Mouse (Mus musculus): ENCODE results near the gene D630039A03Rik.

The D630039A03Rik gene

DNA sequence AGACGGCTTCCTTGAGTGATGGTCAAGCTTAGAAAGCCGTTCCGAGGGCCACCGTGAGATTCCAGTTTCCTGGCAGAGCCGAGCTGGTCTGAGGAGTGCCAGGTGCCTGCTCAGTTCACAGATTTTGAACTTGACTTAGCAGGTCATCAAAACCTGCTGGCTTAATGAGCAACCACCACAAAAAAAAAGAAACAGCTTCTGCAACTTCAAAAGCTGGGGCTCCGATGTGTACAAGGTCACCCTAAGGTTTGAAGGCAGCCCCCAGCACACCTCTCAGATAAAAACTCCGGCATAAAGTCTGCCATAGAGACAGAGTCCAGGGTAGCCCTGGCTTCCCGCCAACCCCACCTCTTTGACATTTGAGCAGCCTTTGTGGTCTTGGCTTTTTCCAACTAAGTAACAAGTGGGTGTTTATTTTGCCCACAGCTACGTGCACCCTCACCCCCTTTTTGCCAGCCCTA, at the start of gene D630039A03Rik:
D630039A03Rik (minus strand) TSS at position 97 of the 461 bp plus-strand sequence.
- DNase-seq (ENCODE audit: low read depth, low spot score) = no peak

DNA sequence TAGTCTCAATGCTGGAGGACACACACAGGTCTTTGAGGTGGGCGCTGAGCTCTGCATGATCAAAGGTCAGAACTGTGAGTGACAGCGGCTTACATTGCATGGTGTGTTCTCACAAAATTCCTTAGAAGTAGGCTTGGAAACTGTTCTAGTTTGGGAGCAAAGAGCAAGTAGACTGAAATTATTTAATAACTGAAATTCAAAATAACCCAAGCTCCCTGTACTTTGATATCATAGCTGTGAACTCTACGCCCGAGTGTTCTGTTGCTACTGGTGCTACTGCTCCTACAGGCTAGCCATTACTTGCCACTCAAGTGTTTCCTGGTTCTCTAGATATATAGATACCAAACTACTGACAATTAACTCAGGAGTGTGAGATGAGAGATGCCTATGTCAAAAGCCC, 49.4 kb upstream of the D630039A03Rik start:
- DNase-seq (ENCODE audit: low read depth, low spot score) = no peak

DNA sequence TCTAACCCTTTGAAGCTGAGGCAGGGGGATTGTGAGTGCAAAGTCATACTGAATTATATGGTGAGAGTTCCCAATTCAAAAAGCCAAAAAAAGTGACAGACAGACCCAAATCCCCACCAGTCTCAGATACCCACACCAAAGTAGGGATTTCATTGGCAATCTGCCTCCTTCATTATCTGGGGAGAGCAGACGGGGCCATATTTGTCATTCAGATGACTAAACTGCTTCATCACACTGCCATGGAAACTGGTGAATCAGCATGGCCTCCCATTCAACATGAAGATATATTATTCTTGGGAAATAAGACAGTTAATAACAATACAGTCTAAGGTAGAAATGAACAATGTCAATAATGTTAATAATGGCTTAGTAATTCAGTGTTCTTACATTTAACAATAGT, 48.0 kb upstream of the D630039A03Rik start:
- no peak for DNase-seq (ENCODE audit: low read depth, low spot score)

DNA sequence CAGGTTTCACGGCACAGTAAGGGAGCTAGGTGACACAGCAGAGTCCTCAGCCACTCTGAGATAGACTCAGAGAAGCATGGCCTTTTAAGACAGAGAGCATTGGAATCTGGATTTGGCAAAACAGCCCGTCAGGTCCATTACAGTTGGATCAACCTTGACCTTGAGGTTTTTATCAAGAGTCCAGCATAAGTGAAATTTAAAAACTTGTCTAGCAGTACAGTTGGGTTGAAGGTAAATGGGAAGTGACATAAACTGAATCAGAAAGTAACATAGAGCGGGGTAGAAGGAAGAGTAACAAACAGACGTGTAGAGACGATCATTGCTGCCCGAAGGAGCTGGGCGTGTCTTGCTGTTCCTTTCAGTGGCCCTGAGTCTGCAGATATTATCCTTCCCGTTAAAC, 43.0 kb upstream of the D630039A03Rik start:
- no peak for DNase-seq (ENCODE audit: low read depth, low spot score)

DNA sequence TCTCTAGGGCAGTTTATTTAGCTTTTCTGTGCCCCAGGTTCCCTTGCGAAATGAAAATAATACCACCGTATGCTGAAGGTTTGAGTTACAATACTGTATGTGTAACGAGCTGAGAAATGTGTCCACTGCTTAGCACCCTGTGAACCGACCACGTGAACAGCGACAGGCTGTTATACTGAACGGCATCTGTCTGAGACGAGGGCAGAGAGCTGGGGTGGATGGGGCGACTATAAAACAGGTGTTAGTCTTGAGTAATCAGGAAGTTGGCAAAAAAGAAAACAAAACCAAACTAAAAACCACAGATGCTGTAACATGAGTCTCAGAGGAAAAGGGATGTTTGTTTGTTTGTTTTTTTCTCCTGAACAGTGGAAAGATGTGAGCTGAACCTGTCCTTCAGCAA, 42.0 kb upstream of the D630039A03Rik start:
- DNase-seq (ENCODE audit: low read depth, low spot score) = no peak

DNA sequence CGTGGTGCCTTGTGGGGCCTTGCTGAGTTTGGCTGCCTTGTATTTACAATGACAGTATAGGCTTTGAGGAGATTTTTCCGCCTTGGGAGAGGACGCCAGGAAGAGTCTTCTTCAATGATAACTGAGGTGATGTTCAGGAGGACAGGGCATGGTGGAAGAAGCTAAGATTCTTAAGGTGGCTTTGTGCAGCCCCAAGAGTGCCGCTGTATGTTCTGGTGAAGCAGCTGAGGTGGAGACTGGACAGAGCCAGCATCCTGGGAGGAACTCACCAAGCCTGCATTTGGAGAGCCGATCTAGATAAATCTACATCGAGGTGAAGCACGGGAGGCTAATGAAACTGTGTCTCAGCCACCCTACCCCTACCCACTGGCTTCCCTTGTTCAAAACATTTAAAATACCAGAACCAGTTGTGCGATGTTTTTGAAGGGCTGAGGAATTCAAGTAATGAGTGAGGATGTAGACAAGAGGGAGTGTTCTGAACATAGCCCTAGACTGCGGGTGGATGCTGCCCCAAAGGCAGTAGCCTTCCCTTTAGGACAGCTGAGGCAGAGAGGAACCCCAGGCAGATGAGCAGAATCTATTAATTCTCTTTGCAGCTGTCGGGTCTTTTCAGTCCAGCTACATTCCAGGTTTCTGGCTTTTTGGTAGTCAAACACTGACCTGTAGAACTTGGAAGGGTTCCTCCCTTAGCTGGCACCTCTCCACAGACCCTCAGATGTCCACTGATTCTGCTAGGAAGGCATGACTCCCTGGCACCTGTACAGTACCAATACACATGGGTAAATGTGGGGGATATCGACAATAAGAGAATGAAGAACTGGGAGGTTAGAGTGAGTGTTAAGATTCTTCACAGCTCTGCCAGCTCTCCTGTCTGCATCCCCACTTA, 41.3 kb upstream of the D630039A03Rik start:
- no peak for DNase-seq (ENCODE audit: low read depth, low spot score)

DNA sequence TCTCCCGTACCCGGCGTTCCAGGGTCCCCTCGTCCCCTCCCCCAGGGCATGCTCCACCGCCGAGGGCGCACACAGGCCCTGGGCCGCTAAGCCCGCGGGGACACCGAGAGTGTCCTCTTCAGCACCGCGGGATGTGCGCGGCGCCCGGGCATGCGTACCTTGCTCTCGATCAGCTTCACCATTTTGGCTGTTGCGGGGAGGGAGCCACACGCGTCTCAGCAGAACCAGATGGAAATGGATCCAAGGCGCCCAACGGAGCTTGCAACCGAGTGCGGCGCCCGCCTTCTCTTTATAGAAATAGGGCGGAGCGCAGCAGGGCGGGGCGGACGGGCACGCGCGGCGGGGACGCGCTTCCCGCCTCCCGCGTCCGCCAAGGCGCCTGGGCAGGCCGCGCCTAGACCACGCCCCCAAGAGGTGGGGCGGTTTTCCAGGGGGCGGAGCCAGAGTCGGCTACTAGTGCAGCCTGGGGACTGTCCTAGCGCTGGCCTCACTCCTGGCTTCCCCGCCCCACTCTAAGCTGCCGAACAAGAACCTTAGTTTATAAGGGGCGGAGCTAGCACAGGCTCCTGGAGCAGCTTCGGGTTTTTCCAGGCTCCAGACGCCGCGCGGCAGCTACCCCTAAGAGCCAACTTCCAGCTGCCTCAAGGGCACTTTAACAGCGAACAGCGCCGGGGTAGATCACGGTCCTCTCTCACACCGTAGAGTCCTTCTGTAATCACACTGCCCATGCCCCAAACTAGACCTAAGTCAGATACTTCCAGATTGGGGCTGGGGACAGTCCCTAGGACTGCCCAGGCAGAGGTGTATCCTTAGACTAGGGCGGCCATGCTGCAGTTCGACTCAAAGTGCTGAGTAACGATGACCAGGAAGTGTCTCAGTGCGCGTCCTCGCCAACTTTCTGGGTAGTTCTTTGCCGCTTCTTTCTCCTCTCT, 40.2 kb upstream of the D630039A03Rik start, which contains the start of gene Txn1:
Txn1 (minus strand) TSS at position 383 of the 932 bp plus-strand sequence.
- peak; percentile 93 for DNase-seq (ENCODE audit: low read depth, low spot score)

DNA sequence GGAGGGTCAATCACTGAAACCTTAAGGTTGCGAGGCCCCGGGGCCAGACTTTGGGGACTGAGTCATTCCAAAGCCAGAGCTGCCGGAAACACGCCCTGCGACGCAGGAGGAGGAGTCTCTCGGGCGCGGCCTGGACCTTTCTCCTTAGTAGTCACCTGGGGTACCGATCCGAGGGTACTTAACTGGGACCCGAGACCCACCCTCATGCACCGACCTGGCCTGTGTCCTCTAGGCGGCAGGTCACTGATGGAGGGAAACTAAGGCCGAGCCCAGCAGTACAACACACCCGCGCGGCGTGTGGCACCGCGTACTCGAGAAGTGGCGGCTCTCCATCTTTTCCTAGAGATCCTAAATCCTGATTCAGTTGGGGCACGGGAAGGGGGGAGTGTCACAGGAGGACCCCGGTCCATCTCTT, 39.5 kb upstream of the D630039A03Rik start:
- peak; percentile 32 for DNase-seq (ENCODE audit: low read depth, low spot score)

DNA sequence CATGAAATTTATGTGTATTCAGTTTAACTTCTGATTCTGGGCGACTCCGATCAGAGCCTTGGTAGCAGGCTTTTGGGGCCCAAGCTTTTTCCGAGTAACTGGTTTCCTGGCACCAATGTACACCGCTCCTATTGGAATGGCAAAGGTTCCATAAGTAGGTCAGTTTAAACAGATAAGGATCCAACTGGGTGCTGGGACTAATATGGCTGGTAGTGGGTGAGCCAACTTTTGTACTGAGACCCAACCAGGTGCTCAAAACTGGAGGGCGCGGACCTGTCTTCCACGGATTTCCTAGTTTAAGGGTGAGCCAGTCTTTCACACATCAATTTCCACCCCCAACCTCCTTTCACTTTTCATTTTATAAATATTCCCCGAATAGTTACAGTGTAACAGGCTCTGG, 38.9 kb upstream of the D630039A03Rik start:
- no peak for DNase-seq (ENCODE audit: low read depth, low spot score)

DNA sequence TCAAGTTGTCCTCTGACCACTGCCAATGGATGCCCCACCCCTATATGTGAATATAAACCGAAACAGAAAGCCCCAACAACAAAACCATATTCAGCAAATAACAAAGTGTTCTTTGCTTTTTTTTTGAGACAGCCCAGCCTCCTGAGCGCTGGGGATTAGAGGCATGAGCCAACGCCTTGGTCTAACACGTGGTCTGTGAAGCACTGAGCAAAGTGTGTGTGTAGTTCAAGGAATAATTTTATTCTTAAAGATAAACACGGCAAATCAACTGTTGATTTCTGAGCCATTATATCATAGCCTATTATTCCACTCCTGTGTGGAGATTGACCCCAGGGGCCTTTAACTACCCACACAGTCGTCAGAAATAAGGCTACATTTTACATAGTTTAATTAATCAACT, 38.5 kb upstream of the D630039A03Rik start:
- no peak for DNase-seq (ENCODE audit: low read depth, low spot score)

DNA sequence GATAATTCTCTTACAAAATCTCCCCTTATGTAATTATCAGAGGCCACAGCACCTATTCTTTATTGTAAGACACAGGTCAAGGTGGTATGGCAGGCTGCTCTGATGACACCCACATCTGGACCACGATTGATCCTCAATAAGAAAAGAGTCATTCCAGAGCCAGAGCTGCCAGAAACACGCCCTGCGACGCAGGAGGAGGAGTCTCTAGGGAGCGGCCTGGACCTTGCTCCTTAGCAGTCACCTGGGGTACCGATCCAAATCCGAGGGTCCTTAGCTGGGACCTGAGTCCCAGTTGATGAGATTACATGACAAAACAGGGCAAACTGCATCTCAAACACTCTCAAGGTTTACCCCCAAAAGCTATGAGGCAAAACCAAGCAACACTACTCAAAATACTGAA, 37.7 kb upstream of the D630039A03Rik start:
- DNase-seq (ENCODE audit: low read depth, low spot score) = no peak

DNA sequence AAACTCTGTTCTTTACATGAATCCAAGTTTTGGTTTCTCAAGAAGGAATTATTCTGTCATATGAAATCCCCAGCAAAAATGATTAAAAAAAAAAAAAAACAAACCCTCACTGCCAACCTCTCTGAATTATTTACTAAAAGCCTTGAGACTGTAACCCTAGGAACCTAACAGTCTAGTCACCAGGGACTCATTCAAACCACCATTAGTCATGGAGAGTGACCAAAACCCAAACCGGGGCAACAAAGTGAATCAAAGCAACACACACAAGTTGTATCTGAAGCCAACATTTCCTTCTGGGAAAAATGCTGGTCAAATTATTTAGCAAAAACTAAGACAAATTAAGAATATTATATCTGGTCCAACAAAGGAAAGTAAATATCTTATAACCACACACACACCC, 36.8 kb upstream of the D630039A03Rik start:
- DNase-seq (ENCODE audit: low read depth, low spot score) = no peak

DNA sequence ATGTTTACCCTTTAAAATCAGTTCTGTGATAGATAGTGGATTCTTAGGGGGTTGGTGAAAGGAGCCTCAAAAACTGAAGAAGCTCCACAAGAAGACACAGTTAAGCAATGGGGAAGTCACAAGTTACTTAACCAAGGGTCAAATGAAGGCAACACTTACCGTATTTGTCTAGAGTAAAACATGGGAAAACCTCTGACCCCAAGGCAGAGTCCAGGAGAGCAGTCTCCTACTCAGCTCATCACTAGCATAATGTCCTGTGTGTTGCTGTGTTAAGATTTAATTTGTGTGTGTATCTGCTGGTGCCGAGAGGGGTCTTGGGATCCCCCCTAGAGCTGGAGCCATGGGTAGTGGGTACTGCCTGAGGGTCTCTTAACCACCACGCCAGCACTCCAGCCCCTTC, 36.3 kb upstream of the D630039A03Rik start:
- DNase-seq (ENCODE audit: low read depth, low spot score) = no peak

DNA sequence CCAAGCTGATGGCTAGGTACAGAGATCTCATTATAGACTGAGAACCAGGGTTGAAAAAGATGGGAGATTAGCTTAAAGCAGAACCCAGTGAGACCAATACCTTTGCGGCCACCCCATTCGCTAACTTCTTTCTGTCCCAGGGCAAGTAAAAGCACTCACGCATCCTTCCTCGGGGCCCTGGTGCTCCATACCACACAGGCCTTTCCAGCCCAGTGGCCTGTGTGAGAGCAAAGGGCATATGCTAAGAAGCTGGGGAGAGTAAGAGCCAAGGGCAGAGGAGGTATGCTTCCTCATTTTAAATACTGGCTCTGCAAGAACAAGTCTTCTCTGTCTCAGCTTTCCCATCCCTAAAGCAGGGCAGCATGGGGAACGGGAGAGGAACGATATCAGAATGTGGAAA, 33.8 kb upstream of the D630039A03Rik start:
- no peak for DNase-seq (ENCODE audit: low read depth, low spot score)

DNA sequence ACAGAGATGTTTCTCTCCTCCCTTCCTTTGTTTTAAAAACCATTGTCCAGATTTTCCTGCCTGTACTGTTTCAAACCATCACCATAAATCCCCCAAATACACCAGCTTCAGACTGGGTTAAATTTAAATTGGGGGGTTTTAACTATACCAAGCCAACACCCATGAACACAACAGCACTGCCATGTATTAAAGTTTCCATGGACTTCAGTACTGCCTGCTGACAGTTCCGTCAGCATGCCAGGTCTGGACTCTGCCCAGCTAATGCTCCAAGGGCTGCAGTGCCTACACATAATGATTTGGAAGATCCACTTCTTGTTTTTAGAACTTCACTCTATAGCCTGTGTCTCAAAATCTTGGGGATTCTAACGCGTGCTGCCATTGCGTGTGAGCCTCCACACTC, 31.4 kb upstream of the D630039A03Rik start:
- DNase-seq (ENCODE audit: low read depth, low spot score) = no peak

DNA sequence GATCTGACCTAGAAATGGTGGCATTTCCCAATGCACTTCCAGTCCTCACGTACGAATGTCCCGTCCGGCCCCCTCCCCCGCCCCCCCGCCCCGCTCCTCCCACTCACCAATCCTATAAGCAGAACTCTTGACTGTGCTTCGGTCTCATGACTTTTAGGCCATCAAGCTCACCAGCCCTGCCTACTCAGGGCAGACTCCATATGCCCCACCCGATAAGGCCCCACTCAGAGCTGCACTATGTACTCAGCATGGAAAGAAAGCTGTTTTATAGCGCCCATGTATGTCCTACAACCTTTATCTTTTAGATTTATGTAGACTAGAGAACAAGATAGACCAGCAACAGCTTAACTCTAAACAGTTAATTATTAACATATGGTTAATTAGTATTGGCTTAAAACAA, 30.9 kb upstream of the D630039A03Rik start:
- no peak for DNase-seq (ENCODE audit: low read depth, low spot score)

DNA sequence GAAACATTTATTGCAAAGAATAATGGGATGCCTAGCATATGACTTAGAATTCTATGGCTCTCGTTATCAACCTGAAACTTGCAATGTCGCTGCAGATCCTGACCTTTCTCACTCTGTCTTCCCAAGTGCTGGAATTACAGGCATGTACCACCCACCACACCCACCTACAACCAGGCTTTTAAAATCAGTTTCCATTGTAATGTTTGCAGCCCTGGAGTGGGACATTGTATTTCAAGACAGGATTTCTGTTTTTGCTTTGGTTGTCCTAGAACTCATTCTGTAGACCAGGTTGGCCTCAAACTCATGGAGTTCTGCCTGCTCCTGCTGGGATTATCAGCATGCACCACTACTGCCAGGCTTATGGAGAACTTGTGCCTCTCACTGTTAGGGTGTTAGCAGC, 26.8 kb upstream of the D630039A03Rik start:
- no peak for DNase-seq (ENCODE audit: low read depth, low spot score)

DNA sequence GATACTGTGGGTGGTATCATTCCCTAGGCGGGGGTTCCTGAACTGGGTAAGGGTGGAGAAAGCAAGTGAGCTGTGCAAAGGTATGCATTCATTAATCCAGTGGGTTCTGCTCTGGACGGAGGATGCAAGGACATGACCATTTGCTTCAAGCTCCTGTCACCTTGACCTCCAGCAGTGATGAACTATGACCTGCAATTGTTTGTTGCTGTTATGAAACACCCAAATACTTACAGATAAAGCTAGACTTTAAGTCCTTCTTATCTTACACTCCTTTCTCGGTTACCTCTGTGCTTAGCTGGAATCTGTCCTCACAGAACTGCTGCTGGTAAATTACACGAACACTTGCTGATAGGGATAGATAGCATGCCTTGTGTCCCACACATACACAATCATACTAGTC, 24.5 kb upstream of the D630039A03Rik start:
- no peak for DNase-seq (ENCODE audit: low read depth, low spot score)

DNA sequence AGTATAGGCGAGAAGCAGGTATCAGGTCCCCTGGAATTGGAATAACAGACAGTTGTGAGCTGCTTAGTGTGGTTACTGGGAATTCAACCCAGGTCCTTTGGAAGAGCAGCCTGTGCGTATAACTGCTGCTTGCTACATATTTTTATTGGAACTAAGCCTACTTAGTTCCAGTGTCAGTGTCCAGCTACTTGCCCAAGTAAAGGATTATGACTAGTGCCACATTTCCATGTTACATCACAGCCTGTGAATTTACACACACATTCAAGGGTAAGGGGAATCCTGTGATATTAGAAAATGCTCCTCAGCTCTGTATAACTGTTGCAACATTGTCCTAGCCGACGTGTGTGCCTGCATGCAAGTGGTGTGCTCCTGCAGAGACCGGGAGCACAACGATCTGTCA, 21.2 kb upstream of the D630039A03Rik start:
- DNase-seq (ENCODE audit: low read depth, low spot score) = no peak

DNA sequence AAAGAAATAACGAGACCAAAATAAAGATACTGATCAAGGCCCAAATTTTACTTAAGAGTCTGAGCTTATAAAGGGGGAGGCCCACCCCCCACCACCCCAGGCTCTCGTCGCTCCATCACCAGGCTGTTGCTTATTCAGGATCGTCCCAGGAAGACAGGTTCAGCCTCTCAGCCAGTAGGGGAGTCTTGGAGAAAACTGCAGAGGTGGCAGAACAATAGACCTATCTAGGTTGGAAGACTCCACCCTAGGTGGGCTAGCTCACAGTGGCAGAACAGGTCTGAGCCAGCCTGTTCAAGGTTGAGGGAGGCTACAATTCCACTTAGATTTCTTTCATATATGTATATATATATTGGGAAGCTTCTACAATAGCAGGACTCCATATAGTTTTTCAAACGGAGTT, 18.1 kb upstream of the D630039A03Rik start:
- DNase-seq (ENCODE audit: low read depth, low spot score) = no peak

DNA sequence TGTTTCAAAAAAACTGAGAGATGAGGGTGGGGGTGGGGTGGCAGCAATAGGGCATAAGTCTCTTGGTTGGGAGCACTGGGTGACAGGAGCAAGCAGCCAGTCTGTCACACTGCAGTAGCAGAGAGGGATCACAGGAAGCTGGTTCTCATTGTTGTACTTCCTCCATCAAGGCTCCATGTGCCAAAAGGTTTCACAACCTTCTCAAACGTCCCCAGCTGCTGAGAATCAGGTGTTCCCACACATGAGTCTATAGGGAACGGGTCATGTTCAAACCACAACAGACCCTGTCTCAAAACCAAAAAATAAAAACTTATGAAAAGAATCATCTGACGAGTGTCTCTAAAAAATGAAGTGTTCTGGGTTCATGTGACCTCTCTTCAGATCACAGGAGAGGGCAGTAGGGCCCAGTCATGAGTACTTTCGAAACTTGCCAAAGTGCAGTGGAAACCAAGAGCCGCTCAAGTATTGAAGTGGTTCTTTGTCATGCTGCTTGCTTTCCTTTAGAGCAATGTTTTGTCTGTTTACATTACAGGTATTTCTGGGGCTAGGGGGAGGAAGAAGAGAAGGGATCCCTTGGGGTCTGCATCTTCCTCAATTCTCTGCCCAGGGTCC, 14.6 kb upstream of the D630039A03Rik start:
- no peak for DNase-seq (ENCODE audit: low read depth, low spot score)

All from telencephalon, adult 2 months (tissue).